Mouse (Mus musculus) monocyte, adult 5-6 weeks (primary cell): Measurements from ENCODE around the gene Sytl3. TPM values are rescaled to one million over a fixed set of nuclear protein-coding genes. Genes with fewer than 3 reads are reported as not detected.

Experiments used
- ATAC-seq: fragments of 153-309, 156-312 bp; replicated peaks from 2 replicates; pipeline ENCODE4 v1.8.0; 2017; ENCODE audit warnings: mild to moderate bottlenecking; ENCODE audit not compliant: low TSS enrichment, insufficient number of reproducible peaks, severe bottlenecking, poor library complexity, low FRiP score
- total RNA-seq: library from RNA; stranded (forward); fragments of 200-1000, 200-491, 200-594 nt; gene quantifications from 3 replicates; pipeline ENCODE4 v1.2.3, GENCODE M21; 2017

The Sytl3 gene
- total RNA-seq, 1 experiment from 2014 or later, result 92.4 TPM

DNA sequence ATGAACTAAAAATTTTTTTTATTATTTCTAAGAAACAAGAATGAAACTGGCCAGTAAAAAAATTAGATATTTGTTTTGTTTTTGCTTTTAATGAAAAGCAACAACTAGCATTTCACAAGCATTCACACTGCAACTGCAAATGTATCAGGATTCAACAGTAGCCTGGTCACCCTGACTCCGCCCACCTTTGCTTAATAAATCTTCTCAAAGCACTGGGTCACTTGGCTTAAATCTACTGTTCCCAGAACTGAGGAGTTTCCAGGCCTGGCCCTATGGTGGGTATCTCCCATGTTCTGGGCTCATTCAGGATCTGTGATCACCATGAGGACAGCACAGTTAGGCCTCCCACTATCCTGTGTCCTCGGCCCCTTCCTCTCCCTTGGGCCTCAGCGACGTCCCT, 105.8 kb downstream of the Sytl3 start:
- ATAC-seq, result no peak

DNA sequence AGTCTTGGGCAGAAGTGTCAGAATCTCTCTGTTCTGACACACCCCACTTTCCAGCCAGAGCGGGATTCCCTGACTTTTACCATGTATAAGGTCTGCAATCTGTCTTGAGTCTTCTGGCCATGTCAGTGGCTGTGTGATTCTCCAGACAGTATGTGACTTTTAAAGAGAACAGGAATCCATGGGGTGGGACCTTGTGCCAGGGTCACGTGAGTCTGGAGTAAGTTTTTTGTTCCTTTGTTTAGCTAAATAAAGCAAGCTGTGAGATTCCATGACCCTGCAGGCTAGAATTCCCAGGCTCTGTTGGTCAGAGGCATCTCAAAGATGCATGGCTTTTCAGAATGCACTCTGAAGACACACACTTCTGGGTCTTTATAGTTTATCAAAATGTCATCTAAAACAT, 107.0 kb downstream of the Sytl3 start:
- ATAC-seq, result no peak

GRCm38 (mm10) chr17:6766823-6767222, 107.9 kb downstream of the Sytl3 start:
- ATAC-seq, result no peak

DNA sequence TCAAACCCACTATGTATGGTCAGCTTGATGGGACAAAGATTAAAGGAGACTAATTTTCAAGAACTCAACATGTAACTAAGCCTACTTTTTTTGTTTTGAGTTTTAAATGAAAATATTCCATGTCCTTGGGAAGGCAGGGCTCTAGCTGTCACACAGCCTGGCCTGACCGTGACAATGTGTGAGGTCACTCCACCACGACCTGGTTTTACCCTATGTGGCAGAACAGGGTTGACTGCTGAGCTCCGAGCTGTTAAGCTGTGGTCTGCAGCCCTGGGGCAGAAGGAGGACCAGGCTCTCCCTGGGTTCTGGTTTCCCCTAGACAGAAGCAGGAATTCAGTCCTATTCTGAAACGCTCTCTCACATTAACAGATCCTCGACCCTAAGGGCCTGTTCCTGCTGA, 108.9 kb downstream of the Sytl3 start:
- ATAC-seq, result no peak

- no peak for ATAC-seq
Observed at GRCm38 (mm10) chr17:6768301-6768788, 109.5 kb downstream of the Sytl3 start.

DNA sequence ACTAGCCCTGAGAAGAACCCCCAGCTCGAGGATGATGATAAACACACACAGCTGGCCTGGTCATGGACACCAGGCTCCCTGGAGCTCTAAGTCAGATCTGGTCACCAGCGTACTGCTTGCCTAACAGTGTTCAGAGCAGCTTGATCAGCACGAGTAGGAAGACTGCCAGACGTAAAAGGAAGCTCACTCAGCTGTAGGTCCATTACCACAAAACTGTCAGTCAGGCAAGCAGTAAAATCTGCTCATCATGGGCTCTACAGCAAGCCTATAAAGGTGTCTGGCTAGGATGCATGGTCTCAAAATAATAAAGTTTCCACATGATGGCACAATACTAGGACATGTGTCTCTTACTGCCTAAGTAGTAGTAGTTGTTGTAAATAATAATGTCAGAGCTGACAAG, 110.7 kb downstream of the Sytl3 start:
- ATAC-seq, result no peak

- no peak for ATAC-seq
Observed at GRCm38 (mm10) chr17:6771661-6772489, 113.0 kb downstream of the Sytl3 start.

- no peak for ATAC-seq
Observed at GRCm38 (mm10) chr17:6772490-6772773, 113.5 kb downstream of the Sytl3 start.

DNA sequence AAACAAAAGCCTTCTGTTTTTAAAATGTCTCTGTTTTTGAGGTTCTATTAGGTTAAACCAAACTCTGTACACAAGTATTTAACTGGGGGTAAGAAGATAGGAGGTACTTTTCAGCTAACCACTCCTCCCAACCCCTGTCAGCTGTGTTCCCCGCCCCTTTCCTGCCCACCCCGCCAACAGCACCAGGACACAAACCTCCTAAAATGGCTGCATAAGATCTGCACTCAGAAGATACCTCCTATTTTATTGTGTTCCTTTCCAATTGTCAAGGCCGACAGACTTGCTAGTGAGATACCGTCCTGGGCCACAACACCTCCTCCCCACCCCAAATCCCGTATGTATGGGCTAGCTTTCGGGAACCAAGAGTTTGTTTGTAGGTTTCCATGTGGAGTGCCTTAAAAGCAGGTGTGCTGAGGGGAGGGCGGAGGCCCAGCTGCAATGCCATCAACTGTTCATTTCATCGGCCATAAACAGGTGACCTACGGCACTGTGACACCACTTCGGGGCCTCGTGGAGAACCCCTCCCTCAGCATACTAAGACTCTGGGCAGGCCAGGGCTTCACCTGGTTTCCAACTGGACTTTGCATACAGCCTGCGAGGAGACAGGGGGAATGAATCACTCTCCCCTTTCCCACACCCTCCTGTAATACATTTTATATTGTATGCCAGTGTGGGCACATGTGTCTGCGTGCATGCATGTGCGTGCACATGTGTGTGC, 114.5 kb downstream of the Sytl3 start:
- no peak for ATAC-seq

GRCm38 (mm10) chr17:6775221-6775620, 116.3 kb downstream of the Sytl3 start:
- ATAC-seq, result no peak

- no peak for ATAC-seq
Observed at GRCm38 (mm10) chr17:6775671-6776070, 116.8 kb downstream of the Sytl3 start.

DNA sequence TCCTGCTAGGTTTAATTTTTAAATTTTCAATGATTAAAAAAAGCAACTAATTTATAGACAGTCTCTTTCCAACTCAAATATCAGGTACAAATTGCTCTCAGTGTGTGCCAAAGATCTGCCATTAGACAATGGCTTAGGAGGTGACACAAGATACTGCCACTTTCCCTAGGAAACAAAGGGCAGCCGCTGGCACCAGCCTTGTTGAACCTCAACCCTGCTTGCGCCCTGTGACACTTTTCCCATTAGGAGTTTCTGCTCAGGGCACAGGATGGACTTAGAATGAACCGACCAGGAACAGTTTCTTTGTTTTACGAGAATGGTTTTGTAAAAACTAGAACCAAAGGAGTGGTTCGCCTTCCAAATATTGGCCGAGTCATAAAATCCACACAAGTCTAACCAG, 117.2 kb downstream of the Sytl3 start:
- ATAC-seq, result no peak

GRCm38 (mm10) chr17:6776576-6776975, 117.7 kb downstream of the Sytl3 start:
- no peak for ATAC-seq

DNA sequence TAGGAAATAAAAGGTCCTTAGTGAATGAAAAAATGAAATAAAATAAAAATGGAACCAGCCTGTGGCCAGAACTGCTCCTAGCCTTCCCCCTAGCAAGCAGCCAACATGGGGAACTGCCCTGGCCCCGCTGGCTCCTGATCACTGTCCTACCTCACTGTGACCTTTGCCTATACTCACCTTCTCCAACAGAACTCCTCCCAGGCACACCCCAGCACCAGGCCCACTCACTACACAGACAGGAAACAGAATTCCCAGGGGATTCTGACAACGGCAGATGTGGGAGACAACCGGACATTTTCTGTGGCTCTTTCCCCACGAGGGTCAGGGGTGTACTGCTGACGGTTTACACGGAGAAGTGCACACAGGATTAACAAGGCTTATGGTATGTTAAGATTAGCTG, 118.2 kb downstream of the Sytl3 start:
- ATAC-seq, result no peak

GRCm38 (mm10) chr17:6777629-6778331, 118.9 kb downstream of the Sytl3 start:
- 0 out of 2 replicates have a peak, but pooled peaks have one; percentile 1 for ATAC-seq

DNA sequence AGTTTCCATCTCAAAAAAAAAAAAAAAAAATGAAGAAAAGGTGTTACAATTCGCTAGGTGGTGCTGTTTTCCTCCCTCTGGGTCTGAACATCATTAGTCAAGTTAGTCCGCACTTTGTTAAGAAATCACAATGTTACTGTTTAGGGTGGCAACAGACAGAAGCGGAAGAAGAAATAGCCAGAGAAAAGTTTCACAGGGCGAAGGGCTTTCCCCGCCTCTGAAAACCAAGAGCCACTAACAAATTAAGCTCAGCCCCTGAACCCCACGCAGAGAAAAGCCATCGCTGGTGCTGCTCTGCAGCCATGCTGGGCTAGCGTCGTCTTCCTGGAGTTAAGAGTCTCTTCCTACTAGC, 119.4 kb downstream of the Sytl3 start:
- ATAC-seq, result peak; percentile 63

GRCm38 (mm10) chr17:6778771-6779509, 120.0 kb downstream of the Sytl3 start:
- ATAC-seq, result peak; percentile 16; the same call in 1 of the 2 replicates

GRCm38 (mm10) chr17:6779632-6780031, 120.7 kb downstream of the Sytl3 start:
- no peak for ATAC-seq

DNA sequence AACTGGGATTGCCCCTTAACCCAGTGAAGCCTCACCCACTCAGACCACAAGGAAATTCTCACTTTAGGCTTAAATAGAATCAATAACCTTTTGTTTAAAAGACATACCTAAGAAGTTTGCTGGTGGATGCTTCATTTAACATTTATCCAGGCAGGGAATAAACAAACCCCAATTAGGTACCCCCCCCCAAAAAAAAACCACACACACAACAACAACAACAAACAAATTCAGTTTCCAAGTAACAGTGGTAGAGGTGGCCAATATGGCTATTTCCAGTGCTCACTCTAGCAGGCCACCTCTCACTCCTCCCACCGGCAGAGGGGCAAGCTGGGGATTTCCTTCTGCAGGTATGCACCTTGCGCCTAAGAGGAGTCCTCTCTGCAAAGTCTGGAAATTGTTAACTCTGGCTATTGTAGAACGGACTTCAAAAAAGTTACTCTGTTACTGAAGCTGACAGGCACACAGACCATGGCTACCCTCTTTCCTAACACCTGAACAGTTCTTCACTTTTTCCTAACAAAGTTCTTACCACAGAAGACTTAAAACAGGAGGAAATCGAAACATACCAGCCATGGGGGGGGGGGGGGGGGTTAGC, 121.7 kb downstream of the Sytl3 start:
- no peak for ATAC-seq
